Mouse (Mus musculus): ENCODE results near the gene Gm20662. TPM values are rescaled to one million over a fixed set of nuclear protein-coding genes. Genes with fewer than 3 reads are reported as not detected.

The Gm20662 gene
- total and polyA plus RNA-seq, 3 experiments = 0.27 to 0.76 TPM; not detected in 1

DNA sequence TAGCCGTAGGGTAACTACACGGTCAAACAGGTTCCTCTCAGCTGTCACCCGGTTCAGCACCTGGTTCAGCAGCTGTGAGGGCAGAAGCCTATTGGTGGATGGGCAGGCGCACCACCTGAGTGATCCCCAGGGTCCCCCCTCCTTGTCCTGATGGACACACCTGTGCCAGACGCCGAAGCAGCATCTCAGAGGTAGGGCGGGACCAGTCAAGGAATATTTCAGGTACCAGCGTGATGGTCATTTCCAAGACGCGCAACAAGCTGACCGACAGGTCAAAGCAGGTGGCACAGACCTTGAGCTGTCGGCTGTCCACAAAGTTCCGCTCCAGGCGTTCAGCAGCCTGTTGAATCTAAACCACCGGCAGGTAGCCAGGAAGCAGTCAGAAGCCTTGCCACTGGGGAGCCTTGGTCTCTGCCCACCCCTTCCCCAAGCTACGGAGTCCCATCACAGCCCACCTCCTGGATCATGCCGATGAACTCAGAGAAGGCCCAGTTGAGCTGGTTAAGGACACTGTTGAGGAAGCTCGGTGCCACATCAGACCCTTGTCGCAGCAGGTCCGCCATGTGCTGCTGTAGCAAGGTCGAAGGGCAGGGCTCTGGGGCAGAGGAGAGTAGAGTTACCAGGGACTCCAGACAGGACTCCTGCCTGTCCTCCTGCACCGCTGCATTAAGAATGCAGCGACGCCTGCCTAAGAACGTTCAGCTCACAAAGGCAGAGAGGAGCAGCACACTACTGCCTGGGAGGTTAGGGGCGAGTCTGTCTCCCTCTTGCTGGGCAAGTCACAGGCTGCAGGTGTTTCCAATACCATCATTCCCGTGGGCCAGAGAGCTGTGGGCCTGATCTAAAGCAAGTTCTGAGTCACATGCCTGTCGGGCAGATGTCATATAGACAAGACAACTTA is 60.5 kb downstream of the Gm20662 start:
- Histone ChIP-seq H3K4me1 (ENCODE audit: insufficient read depth, low read depth, low read length) (peaks cover 31% of the 10 kb centered on the region), H3K36me3 (replicated peaks) (peaks cover 100% of the 10 kb centered on the region), H3K4me3 (ENCODE audit: low read depth, low read length) (no peak overlapping the region), H3K27me3 (ENCODE audit: insufficient read depth, low read length) (no peaks in the 10 kb centered on the region; the same call in 1 of the 2 replicates), H3K9me3 (replicated peaks) (no peaks in the 10 kb centered on the region)
- no peak for DNase-seq (ENCODE audit: low spot score)
- no peak for ATAC-seq (ENCODE audit: extremely low read depth, insufficient number of reproducible peaks, low FRiP score, poor library complexity, severe bottlenecking)
- TF ChIP-seq GATA2 (IDR thresholded peaks at IDR 0.05; ENCODE audit: borderline replicate concordance, low read depth, low read length) (no peak), CTCF (IDR thresholded peaks at IDR 0.05; ENCODE audit: low read depth, low read length) (no peak), GATA1 (IDR thresholded peaks at IDR 0.05; ENCODE audit: borderline replicate concordance, low read length) (no peak), POLR2AphosphoS5 (IDR thresholded peaks at IDR 0.05; ENCODE audit: insufficient replicate concordance, low read depth, low read length) (no peak), TAL1 (conservative IDR thresholded peaks at IDR 0.05; ENCODE audit: low read depth, low read length) (no peak)

DNA sequence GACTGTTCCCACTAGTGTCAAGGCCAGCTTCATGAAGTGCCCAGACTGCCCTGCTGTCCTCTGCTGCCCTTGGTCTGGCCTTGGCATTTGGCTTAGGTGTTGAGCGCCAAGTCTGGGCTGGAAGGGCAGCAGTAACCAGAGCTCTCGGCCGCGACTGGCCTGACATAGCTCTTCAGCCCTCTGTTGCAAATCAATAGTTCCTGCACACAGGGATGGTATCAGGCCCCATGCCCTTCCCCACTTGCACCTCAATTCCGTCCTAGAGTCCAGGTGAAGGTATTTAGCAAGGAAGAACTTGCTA is 61.1 kb downstream of the Gm20662 start:
- Histone ChIP-seq H3K9me3 (replicated peaks) (no peaks in the 10 kb centered on the region), H3K36me3 (replicated peaks) (peaks cover 100% of the 10 kb centered on the region), H3K27me3 (ENCODE audit: insufficient read depth, low read length) (no peaks in the 10 kb centered on the region; the same call in 1 of the 2 replicates), H3K4me1 (ENCODE audit: insufficient read depth, low read depth, low read length) (peaks cover 25% of the 10 kb centered on the region), H3K4me3 (ENCODE audit: low read depth, low read length) (no peak overlapping the region)
- no peak for DNase-seq (ENCODE audit: low spot score)
- TF ChIP-seq TAL1 (conservative IDR thresholded peaks at IDR 0.05; ENCODE audit: low read depth, low read length) (no peak), GATA2 (IDR thresholded peaks at IDR 0.05; ENCODE audit: borderline replicate concordance, low read depth, low read length) (no peak), POLR2AphosphoS5 (IDR thresholded peaks at IDR 0.05; ENCODE audit: insufficient replicate concordance, low read depth, low read length) (no peak), GATA1 (IDR thresholded peaks at IDR 0.05; ENCODE audit: borderline replicate concordance, low read length) (no peak), CTCF (IDR thresholded peaks at IDR 0.05; ENCODE audit: low read depth, low read length) (no peak)
- no peak for ATAC-seq (ENCODE audit: extremely low read depth, insufficient number of reproducible peaks, low FRiP score, poor library complexity, severe bottlenecking)

DNA sequence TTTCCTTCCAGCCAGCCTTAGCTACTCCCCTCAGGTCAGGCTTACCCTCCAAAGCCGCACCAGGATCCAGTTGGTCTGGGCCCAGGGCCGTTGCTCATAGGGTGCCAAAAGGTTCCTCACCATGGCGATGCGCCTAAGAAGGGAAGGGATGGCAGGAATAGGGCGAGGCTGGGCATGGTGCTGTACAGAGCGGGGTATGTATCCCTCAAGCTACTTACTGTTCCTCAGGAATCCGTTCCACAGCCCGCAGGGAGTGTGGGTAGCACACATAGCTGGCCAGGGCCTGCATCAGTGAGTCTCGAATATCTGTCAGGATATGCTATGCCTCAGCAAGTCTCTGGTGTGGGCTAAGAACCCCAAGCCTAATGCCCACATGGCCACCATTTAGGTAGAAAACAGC is 62.1 kb downstream of the Gm20662 start:
- TF ChIP-seq POLR2AphosphoS5 (IDR thresholded peaks at IDR 0.05; ENCODE audit: insufficient replicate concordance, low read depth, low read length) (no peak), TAL1 (conservative IDR thresholded peaks at IDR 0.05; ENCODE audit: low read depth, low read length) (no peak), CTCF (IDR thresholded peaks at IDR 0.05; ENCODE audit: low read depth, low read length) (no peak), GATA1 (IDR thresholded peaks at IDR 0.05; ENCODE audit: borderline replicate concordance, low read length) (no peak), GATA2 (IDR thresholded peaks at IDR 0.05; ENCODE audit: borderline replicate concordance, low read depth, low read length) (no peak)
- Histone ChIP-seq H3K4me3 (ENCODE audit: low read depth, low read length) (no peak overlapping the region), H3K36me3 (replicated peaks) (peaks cover 100% of the 10 kb centered on the region), H3K27me3 (ENCODE audit: insufficient read depth, low read length) (no peaks in the 10 kb centered on the region; the same call in 1 of the 2 replicates), H3K4me1 (ENCODE audit: insufficient read depth, low read depth, low read length) (peaks cover 15% of the 10 kb centered on the region), H3K9me3 (replicated peaks) (no peaks in the 10 kb centered on the region)
- ATAC-seq (ENCODE audit: extremely low read depth, insufficient number of reproducible peaks, low FRiP score, poor library complexity, severe bottlenecking) (no peak), DNase-seq (ENCODE audit: low spot score) (no peak)

DNA sequence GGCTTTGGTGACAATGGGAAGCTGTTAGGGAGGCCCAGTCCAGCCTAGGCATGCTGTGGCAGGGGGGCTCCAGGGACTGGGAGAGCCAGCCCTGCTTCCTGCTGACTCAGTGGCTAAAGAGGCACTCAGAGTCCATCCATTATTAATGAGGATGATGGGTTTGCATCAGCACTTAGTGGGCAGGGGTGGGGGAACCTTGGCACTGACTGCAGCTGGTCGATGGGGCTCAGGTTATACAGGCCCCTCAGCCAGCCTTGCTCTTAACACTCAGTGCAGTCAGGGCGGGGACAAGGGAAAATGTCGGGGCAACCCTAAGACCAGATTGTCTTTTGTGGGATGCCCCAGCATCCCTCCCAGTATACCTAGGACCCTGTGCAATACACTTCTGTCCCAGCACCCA is 66.0 kb downstream of the Gm20662 start:
- ATAC-seq (ENCODE audit: extremely low read depth, insufficient number of reproducible peaks, low FRiP score, poor library complexity, severe bottlenecking) = no peak
- DNase-seq (ENCODE audit: low spot score) = no peak
- Histone ChIP-seq H3K4me1 (ENCODE audit: insufficient read depth, low read depth, low read length) (peaks cover 8% of the 10 kb centered on the region; the same call in 1 of the 2 replicates), H3K27me3 (ENCODE audit: insufficient read depth, low read length) (no peaks in the 10 kb centered on the region), H3K9me3 (replicated peaks) (no peaks in the 10 kb centered on the region), H3K36me3 (replicated peaks) (peaks cover 100% of the 10 kb centered on the region), H3K4me3 (ENCODE audit: low read depth, low read length) (no peak overlapping the region)
- no peak for TF ChIP-seq GATA1 (IDR thresholded peaks at IDR 0.05; ENCODE audit: borderline replicate concordance, low read length)
- no peak for TF ChIP-seq POLR2AphosphoS5 (IDR thresholded peaks at IDR 0.05; ENCODE audit: insufficient replicate concordance, low read depth, low read length)
- TF ChIP-seq CTCF (IDR thresholded peaks at IDR 0.05; ENCODE audit: low read depth, low read length) = no peak
- no peak for TF ChIP-seq TAL1 (conservative IDR thresholded peaks at IDR 0.05; ENCODE audit: low read depth, low read length)

DNA sequence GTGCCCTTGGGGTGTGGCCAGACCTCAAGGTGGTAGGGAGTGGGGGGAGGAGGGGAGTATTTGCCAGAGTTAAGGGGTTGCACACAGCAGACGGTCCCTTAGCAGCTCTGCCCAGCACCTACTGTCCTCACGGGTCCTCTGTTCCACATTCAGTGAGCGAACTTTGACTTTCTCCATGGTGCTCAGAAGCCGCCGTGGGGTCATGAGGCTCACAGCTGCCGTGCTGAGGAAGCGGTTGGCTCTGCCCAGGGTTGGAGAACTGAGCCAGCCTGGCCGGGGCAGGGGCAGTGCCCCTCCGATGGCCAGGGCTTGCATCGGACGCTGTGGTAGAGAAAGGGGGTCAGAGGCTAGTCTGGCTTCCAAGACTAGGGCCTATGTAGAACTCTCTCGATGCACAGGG is 67.2 kb downstream of the Gm20662 start:
- ATAC-seq (ENCODE audit: extremely low read depth, insufficient number of reproducible peaks, low FRiP score, poor library complexity, severe bottlenecking) (no peak), DNase-seq (ENCODE audit: low spot score) (no peak)
- H3K4me3 ChIP-seq (ENCODE audit: low read depth, low read length) = no peak overlapping the region
- H3K4me1 ChIP-seq (ENCODE audit: insufficient read depth, low read depth, low read length) = peaks cover 13% of the 10 kb centered on the region; the same call in 1 of the 2 replicates
- no peaks in the 10 kb centered on the region for H3K27me3 ChIP-seq (ENCODE audit: insufficient read depth, low read length)
- H3K9me3 ChIP-seq (replicated peaks) = no peaks in the 10 kb centered on the region
- H3K36me3 ChIP-seq (replicated peaks) = peaks cover 100% of the 10 kb centered on the region
- TF ChIP-seq POLR2AphosphoS5 (IDR thresholded peaks at IDR 0.05; ENCODE audit: insufficient replicate concordance, low read depth, low read length) (no peak), TAL1 (conservative IDR thresholded peaks at IDR 0.05; ENCODE audit: low read depth, low read length) (no peak), GATA2 (IDR thresholded peaks at IDR 0.05; ENCODE audit: borderline replicate concordance, low read depth, low read length) (no peak), CTCF (IDR thresholded peaks at IDR 0.05; ENCODE audit: low read depth, low read length) (no peak), GATA1 (IDR thresholded peaks at IDR 0.05; ENCODE audit: borderline replicate concordance, low read length) (no peak)

DNA sequence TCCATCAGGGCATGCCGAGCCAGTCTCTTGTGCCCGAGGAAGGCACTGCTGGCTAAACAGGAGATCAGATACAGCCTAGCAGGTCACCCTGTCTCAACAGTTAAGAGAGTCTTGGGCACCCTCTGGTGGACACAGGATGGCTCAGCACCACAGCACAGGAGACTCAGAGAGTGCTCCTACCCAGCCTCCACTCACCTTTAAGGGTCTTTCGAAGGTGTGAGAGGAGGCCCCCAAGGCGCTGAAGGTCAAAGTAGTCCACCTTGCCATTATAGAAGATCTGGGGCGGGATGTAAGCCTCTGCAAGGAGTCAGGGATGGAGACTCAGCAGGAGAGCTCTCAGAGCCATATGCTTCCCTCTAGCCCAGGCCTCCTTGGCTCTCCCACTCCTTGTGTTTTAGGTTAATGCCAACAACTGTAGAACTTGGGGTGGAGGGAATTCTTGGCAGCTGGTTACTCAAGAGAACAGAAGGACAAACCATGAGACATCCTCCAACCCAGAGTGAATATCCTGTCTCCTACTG is 69.4 kb downstream of the Gm20662 start:
- Histone ChIP-seq H3K9me3 (replicated peaks) (no peaks in the 10 kb centered on the region), H3K4me1 (ENCODE audit: insufficient read depth, low read depth, low read length) (peaks cover 13% of the 10 kb centered on the region; the same call in 1 of the 2 replicates), H3K4me3 (ENCODE audit: low read depth, low read length) (no peak overlapping the region), H3K36me3 (replicated peaks) (peaks cover 100% of the 10 kb centered on the region), H3K27me3 (ENCODE audit: insufficient read depth, low read length) (no peaks in the 10 kb centered on the region)
- DNase-seq (ENCODE audit: low spot score) (peak; percentile 68), ATAC-seq (ENCODE audit: extremely low read depth, insufficient number of reproducible peaks, low FRiP score, poor library complexity, severe bottlenecking) (no peak)
- TF ChIP-seq CTCF (IDR thresholded peaks at IDR 0.05; ENCODE audit: low read depth, low read length) = peak; percentile 29; the same call in 1 of the 2 replicates
- no peak for TF ChIP-seq GATA1 (IDR thresholded peaks at IDR 0.05; ENCODE audit: borderline replicate concordance, low read length)

All from G1E (cell line).